Mouse (Mus musculus) spleen, postnatal 10 days (tissue): ENCODE measurements around the gene Det1.

ENCODE experiments used
- DNase-seq, 2 experiments: peaks; one replicate each; pipeline ENCODE4 v3.0.0; 2021 to 2022; ENCODE audit warnings: low spot score in 2 of 2

Gene Det1

DNA sequence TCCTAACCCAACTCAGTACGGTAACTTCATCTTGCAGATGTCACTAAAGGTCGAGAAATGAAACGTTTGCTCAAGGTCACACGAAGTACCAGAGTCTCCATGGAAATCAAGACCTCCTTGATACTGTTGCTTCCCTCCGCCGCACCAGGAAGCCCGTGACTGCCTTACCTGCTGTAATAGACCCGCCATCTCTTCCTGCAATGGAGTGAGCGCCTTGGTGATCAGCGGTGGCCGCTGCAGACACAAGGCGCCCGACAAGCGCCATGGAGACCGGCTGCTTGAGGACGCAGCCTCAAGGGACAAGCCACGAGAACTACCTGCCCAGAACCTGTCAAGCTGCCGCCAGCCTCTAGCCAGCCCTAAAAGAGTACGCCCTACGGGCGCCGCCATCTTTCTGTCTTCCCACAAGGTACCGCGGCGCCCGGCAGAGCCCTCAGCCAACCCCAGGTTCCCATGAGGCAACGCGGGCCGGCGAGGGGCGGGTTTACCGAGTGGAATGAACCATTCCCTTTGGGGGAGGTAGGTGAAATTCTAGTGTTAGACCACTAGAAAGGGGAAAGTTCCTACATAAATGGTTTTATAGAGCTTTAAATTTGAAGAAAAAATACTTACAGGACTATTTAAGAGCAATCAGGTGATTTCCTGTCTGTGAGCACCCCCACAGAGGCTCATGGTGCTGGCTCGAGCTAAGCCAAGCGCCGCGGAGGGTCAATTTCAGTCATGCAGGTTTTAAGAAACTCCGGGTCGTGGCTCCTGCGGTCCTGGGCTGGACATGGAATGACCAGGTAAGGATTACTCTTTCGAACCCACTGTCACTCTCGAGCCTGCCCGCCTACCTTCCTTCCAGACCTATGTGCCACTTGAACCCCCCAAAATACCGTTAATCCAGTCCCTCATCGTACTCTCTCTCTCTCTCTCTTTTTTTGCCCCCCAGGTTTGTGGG lies 64.2 kb downstream of the Det1 start, which contains the start of the genes Mrps11 and Mrpl46:
Mrps11 (plus strand) TSS at position 481 of the 943 bp plus-strand sequence.
Mrpl46 (minus strand) TSS at position 893 of the 943 bp plus-strand sequence.
- peak; percentile 75 to 92 for DNase-seq

- DNase-seq: no peak
Observed at GRCm38 (mm10) chr7:78778741-78779140, 68.3 kb downstream of the Det1 start.
